Mouse (Mus musculus): ENCODE data around the gene Josd2.

The Josd2 gene

DNA sequence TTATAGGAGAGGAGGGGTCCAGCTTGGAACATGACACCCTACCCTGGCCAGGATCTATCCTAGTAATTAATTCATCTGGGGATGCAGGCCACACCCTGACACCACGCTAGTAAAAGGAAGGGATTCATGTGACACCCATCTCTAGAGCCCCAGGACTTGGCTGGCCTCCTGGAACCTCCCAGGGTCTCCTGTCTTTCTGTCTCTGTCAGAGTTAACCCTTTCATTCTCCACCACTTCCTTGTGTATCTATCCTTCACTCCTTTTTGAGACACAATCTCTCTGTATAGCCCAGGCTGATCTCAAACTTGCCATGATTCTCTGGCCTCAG, 4.7 kb downstream of the Josd2 start:
- no peak for DNase-seq (ENCODE audit: low spot score)

DNA sequence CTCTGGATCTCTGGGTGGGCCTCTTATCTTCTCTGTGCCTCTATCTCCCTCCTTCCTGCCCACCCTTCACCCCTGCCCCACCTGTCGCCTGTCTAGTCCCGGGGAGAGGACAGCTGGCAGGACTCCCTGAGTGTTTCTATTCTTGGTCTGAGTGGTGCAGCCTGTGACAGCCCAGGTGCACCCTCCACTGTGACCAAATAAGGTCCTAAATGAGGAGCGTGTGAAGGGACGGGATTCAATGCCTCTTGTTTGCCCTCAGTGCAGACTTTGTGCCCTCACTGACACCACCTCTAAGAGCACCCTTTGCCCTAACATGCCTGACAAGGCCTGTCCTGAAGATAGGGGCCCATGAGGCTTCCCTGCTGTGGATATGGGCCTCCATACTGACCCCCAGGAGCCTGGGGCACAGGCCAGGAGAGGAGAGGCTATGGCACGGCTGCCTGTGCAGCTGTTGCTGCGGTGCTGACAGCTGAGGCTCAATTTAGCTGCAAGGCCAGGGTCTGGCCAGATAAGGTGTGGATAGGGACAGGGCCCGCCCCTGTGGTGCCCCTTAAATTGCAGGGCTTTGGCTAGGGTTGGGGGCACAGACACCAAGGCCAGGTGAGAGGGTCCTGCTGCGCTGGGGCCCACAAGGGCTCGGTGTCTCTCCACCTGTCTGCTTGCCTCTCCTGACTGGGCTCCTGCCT, 5.3 kb downstream of the Josd2 start:
- DNase-seq (ENCODE audit: low spot score): peak; percentile 23

DNA sequence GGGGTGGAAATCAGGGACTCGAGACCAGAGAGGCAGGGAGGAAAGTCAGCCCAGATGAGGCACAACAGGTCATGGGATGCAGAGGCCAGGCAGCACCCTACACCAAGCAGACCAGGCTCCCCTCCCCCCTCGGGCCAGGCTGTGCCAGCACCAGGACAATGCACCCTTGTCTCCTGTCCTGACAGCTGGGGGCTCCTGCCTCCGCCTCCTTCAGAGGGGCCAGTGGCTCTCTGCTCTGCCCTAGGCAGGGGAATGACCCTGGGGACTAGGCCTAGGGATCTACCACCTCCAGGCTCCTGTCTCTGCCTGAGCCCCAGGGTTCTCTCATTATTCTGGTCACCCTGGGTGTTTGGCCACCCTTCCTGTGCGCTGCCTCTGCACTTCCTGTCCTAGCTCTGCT, 6.6 kb downstream of the Josd2 start:
- DNase-seq (ENCODE audit: low spot score): no peak

DNA sequence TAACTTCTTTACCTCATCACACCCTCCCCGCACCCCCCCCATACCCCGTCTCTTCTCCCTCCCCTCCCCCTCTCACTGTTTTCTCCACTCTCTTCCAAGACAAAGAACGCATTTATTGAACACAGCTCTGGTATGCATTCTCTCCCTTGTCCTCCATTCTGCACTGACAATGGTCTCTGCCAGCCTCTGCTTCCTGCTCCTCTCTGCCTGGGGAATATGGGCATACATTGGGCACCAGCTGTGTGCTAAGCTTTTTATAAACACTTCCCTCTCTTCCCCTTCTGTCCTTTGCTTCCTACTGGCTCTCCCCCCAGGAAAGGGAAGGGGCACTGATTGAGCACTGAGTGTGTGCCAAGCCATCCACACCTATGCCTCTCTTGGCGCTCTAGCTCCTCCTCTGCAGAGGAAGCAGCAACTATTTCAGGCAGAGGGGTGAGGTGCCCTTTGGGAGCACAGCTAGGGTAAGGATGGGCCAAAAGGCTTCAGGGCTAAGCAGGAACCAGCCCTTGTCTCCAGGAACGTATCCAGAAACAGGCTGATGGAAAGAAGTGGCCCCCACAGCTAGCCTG, 7.3 kb downstream of the Josd2 start:
- DNase-seq (ENCODE audit: low spot score): no peak

DNA sequence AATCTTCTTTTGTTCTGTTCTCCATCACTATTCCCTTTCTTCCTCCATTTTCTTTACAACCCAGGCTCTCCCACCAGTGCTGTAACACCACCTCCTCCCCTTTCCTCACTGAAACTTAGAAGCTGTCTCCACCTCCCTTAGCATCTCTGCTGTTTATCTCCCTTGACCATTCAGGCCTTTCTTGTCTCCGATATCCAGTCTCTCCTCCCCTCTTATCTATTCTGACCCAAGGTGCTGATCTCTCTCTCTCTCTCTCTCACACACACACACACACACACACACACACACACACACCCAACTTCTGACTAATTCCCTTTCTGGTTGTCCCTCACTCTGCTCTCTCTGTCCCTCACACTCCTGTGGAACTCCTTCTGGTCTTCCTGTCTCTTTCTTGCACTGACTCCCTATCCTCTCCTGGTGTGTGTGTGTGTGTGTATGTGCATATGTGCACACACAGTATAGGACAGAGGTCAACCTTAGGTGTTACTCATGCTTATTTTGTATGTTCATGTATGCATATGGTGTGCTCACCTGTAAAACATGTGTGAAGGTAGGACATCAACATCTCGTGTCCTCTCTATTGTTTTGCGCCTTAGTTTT, 15.2 kb downstream of the Josd2 start:
- no peak for DNase-seq (ENCODE audit: low spot score)

DNA sequence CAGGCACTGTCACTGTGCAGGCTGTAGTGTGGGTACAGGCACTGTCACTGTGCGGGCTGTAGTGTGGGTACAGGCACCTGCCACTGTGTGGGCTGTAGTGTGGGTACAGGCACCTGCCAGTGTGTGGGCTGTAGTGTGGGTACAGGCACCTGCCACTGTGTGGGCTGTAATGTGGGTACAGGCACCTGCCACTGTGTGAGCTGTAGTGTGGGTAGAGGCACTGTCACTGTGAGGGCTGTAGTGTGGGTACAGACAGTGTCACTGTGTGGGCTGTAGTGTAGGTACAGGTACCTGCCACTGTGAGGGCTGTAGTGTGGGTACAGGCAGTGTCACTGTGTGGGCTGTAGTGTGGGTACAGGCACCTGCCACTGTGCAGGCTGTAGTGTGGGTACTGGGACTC, 16.3 kb downstream of the Josd2 start:
- DNase-seq (ENCODE audit: low spot score): no peak

DNA sequence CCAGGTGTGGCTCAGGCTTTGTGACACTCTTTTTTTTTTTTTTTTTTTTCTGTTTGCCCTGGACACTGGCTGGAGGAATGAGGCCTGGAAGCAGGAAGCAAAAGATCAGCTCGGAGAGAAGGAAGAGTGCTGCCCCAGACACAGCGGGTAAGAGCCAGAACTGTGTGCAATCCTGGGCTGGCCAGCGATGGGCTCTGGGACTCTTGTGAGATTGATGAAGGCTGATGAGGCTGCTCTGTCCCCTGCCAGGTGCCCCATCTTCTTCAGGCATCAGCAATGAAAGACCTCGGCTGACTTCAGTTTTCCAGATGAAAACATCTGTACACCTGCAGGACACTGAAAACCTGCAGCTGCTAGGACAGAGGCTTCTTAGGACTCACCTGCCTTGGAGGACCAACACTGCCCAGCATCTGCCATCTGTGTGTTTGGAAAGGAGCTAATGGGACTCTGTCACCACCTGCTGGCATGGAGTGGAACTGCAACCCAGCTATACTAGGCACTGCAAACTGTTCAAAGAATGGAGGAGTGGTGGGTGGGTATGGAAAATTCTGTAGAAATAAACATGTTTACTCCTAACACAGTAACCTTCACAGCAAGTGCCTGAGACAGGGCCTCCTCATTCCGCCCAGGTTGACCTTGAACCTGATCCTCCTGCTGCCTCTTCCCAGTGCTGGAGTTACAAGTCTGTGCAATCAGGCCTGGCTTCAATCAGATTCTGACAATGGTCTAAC, 17.2 kb downstream of the Josd2 start:
- peak; percentile 68 for DNase-seq (ENCODE audit: low spot score)

DNA sequence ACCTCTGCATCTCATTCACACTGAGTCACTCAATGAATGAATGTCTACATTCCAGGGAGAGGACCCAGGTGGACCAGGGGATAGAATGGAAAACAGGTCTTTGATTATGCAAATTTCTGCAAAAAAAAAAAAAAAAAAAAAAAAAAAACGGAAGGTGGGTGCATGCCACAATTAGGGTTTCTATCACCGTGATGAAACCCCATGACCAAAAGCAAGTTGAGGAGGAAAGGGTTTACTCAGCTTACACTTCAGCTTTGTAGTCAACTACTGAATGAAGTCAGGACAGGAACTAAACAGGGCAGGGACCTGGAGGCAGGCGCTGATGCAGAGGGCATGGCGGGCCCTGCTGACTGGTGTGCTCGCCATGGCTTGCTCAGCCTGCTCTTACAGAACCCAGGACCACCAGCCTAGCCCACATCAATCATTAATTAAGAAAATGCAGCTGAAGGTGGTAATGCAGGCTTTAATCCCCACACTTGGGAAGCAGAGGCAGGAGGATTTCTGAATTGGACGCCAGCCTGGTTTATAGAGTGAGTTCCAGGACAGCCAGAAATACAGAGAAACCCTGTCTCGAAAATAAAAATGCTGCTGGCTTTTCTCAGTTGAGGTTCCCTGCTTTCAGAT, 17.9 kb downstream of the Josd2 start:
- no peak for DNase-seq (ENCODE audit: low spot score)

DNA sequence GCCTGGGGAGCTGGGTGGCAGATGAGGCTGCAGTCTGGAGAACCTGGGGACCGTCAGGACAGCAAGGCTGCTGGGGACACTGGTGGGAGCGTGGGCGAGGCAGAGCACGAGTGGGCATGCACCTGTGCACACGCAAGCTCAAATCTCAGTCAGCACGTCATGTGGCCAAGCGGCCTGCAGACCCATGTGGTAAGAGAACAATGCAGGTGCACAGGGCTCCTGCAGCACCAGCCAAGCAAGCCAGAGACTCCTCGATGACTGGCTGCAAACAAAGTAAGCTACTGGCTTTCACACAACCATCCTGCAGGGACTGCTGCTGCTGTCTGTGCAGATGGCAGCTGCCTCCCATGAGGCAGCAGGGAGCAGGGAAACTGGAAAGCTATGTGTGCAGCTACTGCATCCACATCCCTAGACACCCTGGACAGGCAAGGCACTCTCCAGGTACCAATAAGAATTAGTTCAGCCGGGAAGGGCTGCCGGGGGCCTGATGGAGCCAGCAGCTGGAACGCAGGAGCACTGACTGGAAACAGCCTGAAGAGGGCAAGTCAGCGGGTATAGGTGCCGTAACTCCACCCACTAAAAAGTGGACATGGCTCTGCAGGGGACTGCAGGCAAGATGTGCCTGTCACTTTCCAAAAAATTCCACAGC, 19.3 kb downstream of the Josd2 start:
- DNase-seq (ENCODE audit: low spot score): no peak

DNA sequence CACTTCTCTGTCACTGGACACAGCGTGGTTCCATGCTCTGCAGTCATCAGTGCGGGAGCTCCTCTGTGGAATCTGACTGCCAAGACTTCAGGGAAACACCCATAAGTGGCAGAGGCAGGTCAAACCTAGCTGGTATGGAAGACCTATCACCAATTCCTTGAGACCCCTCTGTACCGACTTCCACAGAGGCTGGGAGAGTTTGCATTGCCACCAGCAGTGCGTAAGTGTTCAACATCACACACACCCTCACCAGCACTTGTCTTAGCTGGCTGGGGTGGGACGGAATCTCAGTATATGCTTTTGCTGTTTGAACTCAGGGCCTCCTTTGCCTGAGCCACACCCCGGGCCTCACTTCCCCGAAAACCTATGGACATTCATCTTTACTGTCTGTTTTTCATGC, 20.2 kb downstream of the Josd2 start:
- DNase-seq (ENCODE audit: low spot score): no peak

DNA sequence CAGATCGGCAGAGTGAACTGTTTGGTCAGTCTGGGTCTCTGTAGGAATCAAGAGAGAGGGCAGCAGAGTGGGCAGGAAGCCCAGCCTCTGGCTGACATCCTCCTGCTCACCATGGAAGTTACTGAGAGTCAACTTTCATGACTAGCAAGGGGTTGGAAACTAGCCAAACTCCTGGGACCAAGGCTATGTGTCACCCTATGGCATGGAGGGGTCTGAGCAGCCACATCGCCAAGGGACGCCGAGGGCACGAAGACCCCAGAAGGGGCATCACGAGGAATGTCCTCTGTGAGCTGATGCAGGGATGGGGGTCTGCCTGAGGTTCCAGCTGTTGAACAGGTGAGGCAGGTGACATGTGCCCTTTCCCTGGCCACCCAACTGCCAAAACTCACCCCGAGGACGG, 20.8 kb downstream of the Josd2 start:
- no peak for DNase-seq (ENCODE audit: low spot score)

DNA sequence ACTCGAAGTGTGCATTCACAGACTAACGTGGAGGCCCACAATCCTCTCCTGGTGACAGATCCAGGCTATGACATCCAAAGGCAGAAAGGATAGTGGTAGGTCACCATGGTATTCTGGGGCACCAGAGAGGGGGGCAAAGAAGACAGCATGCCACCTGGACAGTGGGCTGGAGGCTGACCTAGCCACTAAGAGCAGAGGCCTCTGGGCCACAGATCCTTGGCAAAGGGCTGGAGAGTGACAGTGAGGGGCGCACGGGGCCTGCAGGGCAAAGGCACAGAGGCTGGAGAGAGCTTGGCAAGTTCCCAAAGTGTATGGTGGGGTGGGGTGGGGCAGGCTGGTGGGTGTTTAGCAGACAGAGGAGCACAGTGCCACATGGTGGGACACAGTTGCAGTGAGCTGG, 22.5 kb downstream of the Josd2 start:
- no peak for DNase-seq (ENCODE audit: low spot score)

DNA sequence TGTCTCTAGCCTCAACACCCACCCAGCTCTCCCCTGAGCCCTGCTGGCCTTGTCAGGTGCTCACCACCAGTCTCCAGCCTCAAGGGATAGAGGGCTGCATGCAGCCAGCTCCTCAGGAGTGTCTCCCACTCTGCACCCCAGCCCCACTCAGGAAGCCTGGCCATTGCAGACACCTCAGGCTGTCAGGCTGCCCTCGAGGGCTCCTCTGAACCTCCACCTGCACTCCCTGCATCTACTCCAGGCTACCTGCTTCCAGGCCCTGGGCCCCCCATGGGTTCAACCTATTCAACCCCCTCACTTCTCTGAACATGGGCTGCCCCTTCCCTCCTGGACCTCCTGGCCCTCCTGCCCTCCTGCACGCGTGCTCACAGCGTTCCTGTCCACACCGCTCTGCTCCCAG, 23.6 kb downstream of the Josd2 start:
- DNase-seq (ENCODE audit: low spot score): no peak

DNA sequence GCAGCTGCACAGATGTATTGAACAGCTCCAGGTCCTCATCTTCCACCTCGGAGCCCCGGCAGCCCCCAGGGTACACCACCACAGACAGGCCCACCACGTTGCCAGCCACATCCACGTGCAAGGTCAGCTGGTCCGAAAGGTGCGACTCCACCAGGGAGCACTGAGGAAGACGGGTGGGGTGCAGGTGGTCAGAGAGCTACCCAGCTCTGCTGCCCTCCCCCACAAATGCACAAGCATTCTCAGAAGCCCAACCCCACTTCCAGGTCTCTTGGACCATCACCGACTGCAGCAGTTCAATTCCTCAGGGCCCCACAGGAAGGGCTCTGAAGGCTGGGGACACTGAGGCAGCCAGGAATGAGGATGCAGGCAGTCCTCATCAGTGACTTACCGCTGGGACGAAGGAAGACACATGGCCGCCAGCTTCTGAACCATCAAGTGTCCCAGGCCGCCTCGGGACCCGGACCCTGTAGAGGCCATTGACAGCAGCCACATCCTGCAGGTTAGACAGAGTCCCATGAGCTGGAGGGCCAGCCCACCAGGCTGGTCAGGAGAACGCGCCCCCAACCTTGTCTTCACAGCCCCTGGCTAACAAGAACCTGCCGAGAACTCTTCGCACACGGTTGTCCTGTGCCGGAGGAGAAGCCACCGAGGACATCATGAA, 24.5 kb downstream of the Josd2 start:
- no peak for DNase-seq (ENCODE audit: low spot score)

DNA sequence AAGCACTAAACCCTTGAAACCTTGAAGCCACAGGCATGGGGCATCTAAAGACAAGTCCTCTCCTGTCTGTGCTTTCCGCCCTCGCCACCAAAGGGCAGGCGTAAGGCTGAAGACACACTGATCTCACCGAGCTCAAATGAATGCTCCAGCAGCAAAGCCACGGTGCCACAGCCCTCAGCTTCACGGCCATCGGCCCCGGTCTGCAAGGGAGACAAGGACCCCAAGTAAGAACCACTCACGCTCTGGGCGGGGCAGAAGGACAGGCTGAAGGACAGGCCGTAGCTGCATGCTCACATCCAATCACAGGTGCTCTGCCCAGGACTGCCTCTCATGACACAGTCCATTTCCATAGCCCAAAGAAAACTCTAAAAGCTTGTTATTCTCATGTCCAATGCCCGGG, 26.9 kb downstream of the Josd2 start:
- DNase-seq (ENCODE audit: low spot score): no peak

DNA sequence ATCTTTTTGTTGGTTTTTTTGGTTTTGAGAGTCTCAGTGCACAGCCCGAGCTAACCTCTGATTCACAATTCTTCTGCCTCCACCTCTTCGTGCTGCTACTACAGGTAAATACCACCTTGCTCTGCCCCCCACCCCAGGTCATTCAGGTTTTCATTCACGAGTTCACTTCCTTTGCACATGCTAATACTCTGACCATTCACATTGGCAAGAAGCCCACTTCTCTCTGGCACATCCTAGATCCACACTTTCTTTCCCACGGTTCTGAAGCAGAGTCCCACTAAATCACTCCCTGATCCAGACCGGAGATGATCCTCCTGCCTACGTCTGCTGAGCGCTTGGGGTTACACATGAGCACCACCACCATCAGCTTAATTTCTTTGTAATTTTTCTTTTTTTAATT, 27.3 kb downstream of the Josd2 start:
- DNase-seq (ENCODE audit: low spot score): no peak

DNA sequence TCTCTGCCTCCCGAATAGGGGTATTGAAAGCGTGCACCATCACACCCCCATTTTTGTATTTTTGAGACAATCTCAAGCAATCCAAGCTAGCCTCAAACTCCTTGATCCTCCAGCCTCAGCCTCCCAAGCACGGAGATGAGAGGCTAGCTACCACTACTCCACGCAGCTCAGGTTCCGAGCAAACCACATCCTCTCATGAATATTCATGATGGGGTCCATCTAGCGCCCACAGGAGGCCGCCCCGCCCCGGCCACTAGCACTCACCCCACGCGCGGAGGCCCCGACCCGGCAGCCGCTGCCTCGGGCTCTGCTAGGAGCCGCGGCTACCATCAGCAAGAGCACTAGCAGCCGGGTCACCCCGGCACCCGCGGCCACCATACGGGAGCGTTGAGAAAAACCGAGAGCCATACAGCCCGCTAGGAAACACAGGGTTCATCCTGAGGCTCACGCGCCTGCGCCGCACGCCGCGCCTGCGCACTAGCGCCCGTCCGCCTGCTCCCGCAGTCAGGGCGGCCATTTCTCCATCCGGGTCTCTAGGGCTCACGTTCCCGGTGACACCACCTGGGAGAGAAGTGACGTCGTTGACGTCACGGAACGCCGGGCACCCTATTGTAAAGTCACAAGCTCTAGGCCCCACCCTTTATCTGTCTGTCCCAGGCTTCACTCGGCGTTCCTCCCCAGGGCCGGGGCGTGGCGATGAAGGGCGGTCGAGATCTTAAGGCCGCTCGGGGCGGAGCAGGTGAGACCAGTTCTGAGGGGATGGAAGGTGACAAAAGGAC, 28.4 kb downstream of the Josd2 start, which contains the start of the genes Emc10 and Fam71e1:
TSS of gene Emc10 (minus strand) at position 538 of the 779 bp plus-strand sequence.
TSS of gene Fam71e1 (plus strand) at position 590 of the 779 bp plus-strand sequence.
- peak; percentile 97 for DNase-seq (ENCODE audit: low spot score)

DNA sequence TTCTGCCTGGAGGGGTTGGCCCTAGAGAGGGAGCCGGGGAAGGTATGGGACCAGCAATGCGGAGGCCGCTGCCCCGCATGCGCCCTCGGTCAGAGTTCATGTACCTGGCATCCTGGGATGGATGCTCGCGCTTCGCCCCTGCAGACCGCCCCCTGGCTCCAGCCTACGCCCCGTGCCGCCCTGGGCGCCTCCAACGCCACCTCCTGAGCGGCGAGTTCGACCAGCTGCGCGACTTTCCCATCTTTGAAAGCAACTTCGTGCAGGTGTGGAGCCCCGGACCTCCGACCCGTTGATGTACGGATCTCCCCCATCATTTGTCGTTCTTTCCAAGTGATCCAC, 29.0 kb downstream of the Josd2 start:
- no peak for DNase-seq (ENCODE audit: low spot score)

DNA sequence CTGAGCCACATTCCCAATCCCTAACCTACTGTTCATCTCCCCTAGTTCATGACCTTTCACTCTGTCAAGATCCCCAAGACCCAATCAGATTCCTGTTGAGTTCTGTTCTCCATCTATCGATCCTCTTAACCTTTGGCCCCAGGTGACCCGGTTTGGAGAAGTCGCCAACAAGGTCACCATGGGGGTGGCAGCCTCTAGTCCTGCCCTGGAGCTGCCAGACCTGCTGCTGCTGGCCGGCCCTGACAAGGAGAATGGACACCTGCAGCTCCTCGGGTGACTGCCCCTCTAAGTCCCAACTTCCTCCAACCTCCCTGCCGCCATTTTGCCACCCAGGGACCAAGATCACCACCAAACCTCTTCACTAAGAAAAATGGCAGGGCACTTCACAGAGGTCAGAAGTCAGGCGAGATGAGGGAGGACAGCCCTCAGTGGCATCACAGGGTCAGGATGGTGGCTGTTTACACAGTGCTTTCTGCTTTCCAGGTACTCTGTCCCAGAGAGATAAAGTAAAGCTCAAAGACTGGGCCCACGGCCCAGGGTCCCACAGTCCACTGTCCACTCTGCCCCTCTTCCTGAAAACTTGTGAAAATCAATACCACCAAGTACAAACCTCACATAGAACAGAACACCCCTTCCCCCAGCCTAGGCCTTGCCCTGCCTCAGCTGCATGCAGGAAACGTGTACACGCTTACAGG, 29.7 kb downstream of the Josd2 start:
- DNase-seq (ENCODE audit: low spot score): no peak

DNA sequence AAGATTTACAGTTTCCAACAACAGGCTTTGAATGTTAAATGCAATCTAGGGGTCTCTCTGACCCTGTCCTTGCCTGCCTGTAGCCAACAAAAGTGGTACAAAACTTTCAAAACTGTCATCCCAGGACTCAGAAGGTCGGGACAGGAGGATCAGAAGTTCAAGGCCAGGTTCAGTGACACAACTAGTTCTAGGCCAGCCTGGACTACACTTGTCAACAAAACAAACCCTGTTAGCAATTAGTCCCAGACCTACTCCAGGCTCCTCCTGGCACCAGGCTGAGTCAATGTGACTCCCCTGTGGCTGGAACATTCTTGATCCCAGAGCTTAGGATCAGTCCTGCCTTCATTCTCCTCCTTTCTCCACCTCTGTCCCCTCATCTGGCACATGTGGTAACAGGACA, 31.1 kb downstream of the Josd2 start:
- no peak for DNase-seq (ENCODE audit: low spot score)

Data from lung, postnatal 25 days (tissue).